Mouse (Mus musculus) neural tube, embryonic 12.5 days (tissue): Measurements from ENCODE around the gene Flot1. TPM values are rescaled to one million over a fixed set of nuclear protein-coding genes. Genes with fewer than 3 reads are reported as not detected.

Experiments used
- ATAC-seq: fragments of 200-750 bp; cut with Nextera tagmentation; 2 replicates; pipeline ENCODE4 v1.8.0; 2017; ENCODE audit warnings: low read depth, mild to moderate bottlenecking, moderate TSS enrichment, moderate library complexity; ENCODE audit not compliant: low FRiP score
- H3K27ac ChIP-seq: fragments of 300-500 bp; sonication (generic); 2 replicates; pipeline ENCODE4 v1.5.1; 2016
- H3K27me3 ChIP-seq: fragments of 300-500 bp; sonication (generic); replicated peaks from 2 replicates; pipeline ENCODE4 v1.6.1; 2016; ENCODE audit warnings: mild to moderate bottlenecking
- H3K36me3 ChIP-seq: fragments of 300-500 bp; sonication (generic); 2 replicates; pipeline ENCODE4 v1.6.1; 2016; ENCODE audit warnings: mild to moderate bottlenecking
- H3K4me1 ChIP-seq: fragments of 300-500 bp; sonication (generic); 2 replicates; pipeline ENCODE4 v1.6.1; 2016
- H3K4me2 ChIP-seq: fragments of 300-500 bp; sonication (generic); replicated peaks from 2 replicates; pipeline ENCODE4 v1.6.1; 2016; ENCODE audit warnings: mild to moderate bottlenecking
- H3K4me3 ChIP-seq: fragments of 300-500 bp; sonication (generic); 2 replicates; pipeline ENCODE4 v1.5.1; 2016
- H3K9ac ChIP-seq: fragments of 300-500 bp; sonication (generic); 2 replicates; pipeline ENCODE4 v1.6.1; 2016; ENCODE audit warnings: mild to moderate bottlenecking
- H3K9me3 ChIP-seq: fragments of 300-500 bp; sonication (generic); 2 replicates; pipeline ENCODE4 v1.6.1; 2016; ENCODE audit warnings: mild to moderate bottlenecking
- WGBS: fragments of 180-500 bp; shearing (Covaris S2); methylation state at CpG from one replicate; pipeline ENCODE4 v1.1.7; 2016; 5-methylcytosine and 5-hydroxymethylcytosine counted together
- microRNA-seq: library from miRNA; unstranded; fragments of <30 nt; microRNA quantifications from one replicate; pipeline ENCODE4, GENCODE M21; 2017
- polyA plus RNA-seq: library from polyadenylated mRNA; unstranded; fragments of >200 nt; fragmentation: Nextera tagmentation; extraction: Ambion mirVana; gene quantifications from 2 replicates; pipeline ENCODE4 v1.2.1, GENCODE M21; 2016

Flot1 gene
- polyA plus RNA-seq, 1 experiment from 2014 or later, result 60.5 TPM

GRCm38 (mm10) chr17:35874721-35875120 lies 51.7 kb downstream of the Flot1 start:
- H3K27me3 ChIP-seq, result no peaks in the 10 kb centered on the region
- no peak for ATAC-seq
- H3K27ac ChIP-seq, result no peak overlapping the region
- peaks cover 28% of the 10 kb centered on the region for H3K4me1 ChIP-seq
- H3K4me2 ChIP-seq, result no peak overlapping the region
- no peak overlapping the region for H3K4me3 ChIP-seq
- 90% methylated on average over 6 of the region's 6 CpGs for WGBS
- no peak overlapping the region for H3K9ac ChIP-seq
- peaks cover 6% of the 10 kb centered on the region for H3K9me3 ChIP-seq
- peaks cover 54% of the 10 kb centered on the region for H3K36me3 ChIP-seq

- Histone ChIP-seq H3K4me1 (peaks cover 7% of the 10 kb centered on the region), H3K9ac (peak within 1 kb of the TSS; percentile 82), H3K36me3 (peaks cover 55% of the 10 kb centered on the region), H3K27ac (peak within 1 kb of the TSS; percentile 68), H3K9me3 (no peaks in the 10 kb centered on the region), H3K4me2 (peak within 1 kb of the TSS; percentile 90), H3K4me3 (peak within 1 kb of the TSS; percentile 93), H3K27me3 (no peaks in the 10 kb centered on the region)
- peak; percentile 92 for ATAC-seq
- 7% methylated on average over 66 of the region's 66 CpGs for WGBS
Observed at GRCm38 (mm10) chr17:35879245-35880057, 56.4 kb downstream of the Flot1 start, which contains the start of gene Dhx16. TSS of gene Dhx16 (plus strand) at chr17:35879819.

Small RNAs within 50 kb of the gene (microRNA-seq; reads per million reads assigned to microRNA genes)
- gene Gm28033, result 1.3 reads per million

Other genes starting within 250 kb of the Flot1 start
- not detected in 2 replicates for gene Sfta2, start 221.7 kb upstream of the Flot1 start, polyA plus RNA-seq
- not detected in 2 replicates for gene Gm9573, start 196.6 kb upstream of the Flot1 start, polyA plus RNA-seq
- 0.10 TPM in 1 of 2 replicates, not detected in the other for gene Mucl3, start 179.5 kb upstream of the Flot1 start, polyA plus RNA-seq
- gene Vars2, start 155.6 kb upstream of the Flot1 start, polyA plus RNA-seq, result 14.9 and 15.2 TPM in 2 replicates
- gene Gtf2h4, start 149.5 kb upstream of the Flot1 start, polyA plus RNA-seq, result 35.8 and 36.9 TPM in 2 replicates
- gene Ddr1, start 118.6 kb upstream of the Flot1 start, polyA plus RNA-seq, result 170 and 172 TPM in 2 replicates
- 5.2 and 7.9 TPM in 2 replicates for gene Ier3, start 1.5 kb upstream of the Flot1 start, polyA plus RNA-seq
- 1,533 and 1,543 TPM in 2 replicates for gene Tubb5, start 15.1 kb downstream of the Flot1 start, polyA plus RNA-seq
- 13.6 and 14.7 TPM in 2 replicates for gene Mdc1, start 18.3 kb downstream of the Flot1 start, polyA plus RNA-seq
- gene Nrm, start 38.1 kb downstream of the Flot1 start, polyA plus RNA-seq, result 40.5 and 41.3 TPM in 2 replicates
- 34.6 and 35.1 TPM in 2 replicates for gene Ppp1r18, start 42.4 kb downstream of the Flot1 start, polyA plus RNA-seq
- 43.3 and 45.9 TPM in 2 replicates for gene Dhx16, start 56.6 kb downstream of the Flot1 start, polyA plus RNA-seq
- 26.8 and 30.3 TPM in 2 replicates for gene 2310061I04Rik, start 74.2 kb downstream of the Flot1 start, polyA plus RNA-seq
- gene Atat1, start 86.8 kb downstream of the Flot1 start, polyA plus RNA-seq, result 299 and 304 TPM in 2 replicates
- 55.3 and 56.1 TPM in 2 replicates for gene Mrps18b, start 93.2 kb downstream of the Flot1 start, polyA plus RNA-seq
- gene Ppp1r10, start 93.2 kb downstream of the Flot1 start, polyA plus RNA-seq, result 60.2 and 61.6 TPM in 2 replicates
- 105 and 112 TPM in 2 replicates for gene Abcf1, start 146.5 kb downstream of the Flot1 start, polyA plus RNA-seq
- 53.3 and 53.5 TPM in 2 replicates for gene Gnl1, start 156.6 kb downstream of the Flot1 start, polyA plus RNA-seq
- 50.9 and 56.1 TPM in 2 replicates for gene Prr3, start 157.0 kb downstream of the Flot1 start, polyA plus RNA-seq
- 4.5 and 5.2 TPM in 2 replicates for gene H2-T24, start 197.3 kb downstream of the Flot1 start, polyA plus RNA-seq
- gene H2-T23, start 209.6 kb downstream of the Flot1 start, polyA plus RNA-seq, result 3.6 and 4.0 TPM in 2 replicates
- 7.4 and 7.7 TPM in 2 replicates for gene H2-T22, start 219.5 kb downstream of the Flot1 start, polyA plus RNA-seq
- gene Gm6034, start 219.7 kb downstream of the Flot1 start, polyA plus RNA-seq, result not detected in 2 replicates
- gene Gm11127, start 235.1 kb downstream of the Flot1 start, polyA plus RNA-seq, result not detected in 2 replicates